Mouse (Mus musculus): ENCODE measurements around the gene Casq2. TPM values are rescaled to one million over a fixed set of nuclear protein-coding genes. Genes with fewer than 3 reads are reported as not detected.

Gene Casq2
- total and polyA plus RNA-seq, 3 experiments: not detected

- no peaks in the 10 kb centered on the region for H3K4me1 ChIP-seq (ENCODE audit: control insufficient read depth in 1 of 2, insufficient read depth in 2 of 2, low read length in 2 of 2)
- no peak overlapping the region for H3K4me3 ChIP-seq (ENCODE audit: control insufficient read depth in 1 of 2, insufficient read depth in 1 of 2, low read depth in 2 of 2, low read length in 2 of 2)
Measured at GRCm38 (mm10) chr3:102067306-102067705, 18.9 kb upstream of the Casq2 start.

GRCm38 (mm10) chr3:102067861-102068260, 18.4 kb upstream of the Casq2 start:
- DNase-seq (ENCODE audit: low read depth, low spot score): no peak
- Histone ChIP-seq H3K36me3 (ENCODE audit: control insufficient read depth in 1 of 2, insufficient read depth in 2 of 2, low read length in 2 of 2) (no peaks in the 10 kb centered on the region), H3K4me1 (ENCODE audit: control insufficient read depth in 1 of 2, insufficient read depth in 2 of 2, low read length in 2 of 2) (no peaks in the 10 kb centered on the region)

More at GRCm38 (mm10) chr3:102067306-102067705, 18.9 kb upstream of the Casq2 start:
- Histone ChIP-seq H3K9me3 (replicated peaks; ENCODE audit: insufficient read depth, low read length) (no peaks in the 10 kb centered on the region), H3K36me3 (ENCODE audit: control insufficient read depth in 1 of 2, insufficient read depth in 2 of 2, low read length in 2 of 2) (no peaks in the 10 kb centered on the region), H3K27me3 (ENCODE audit: control insufficient read depth in 1 of 2, insufficient read depth in 2 of 2, low read length in 2 of 2) (no peaks in the 10 kb centered on the region), H3K9ac (ENCODE audit: control insufficient read depth, low read depth, low read length, poor library complexity, severe bottlenecking) (no peak overlapping the region), H3K27ac (ENCODE audit: control insufficient read depth, low read depth, low read length) (no peak overlapping the region), H3K79me2 (ENCODE audit: control insufficient read depth, insufficient read depth, low read length, poor library complexity) (no peaks in the 10 kb centered on the region)
- no peak for TF ChIP-seq ELF1 (IDR thresholded peaks at IDR 0.05; ENCODE audit: low read depth, low read length)
- TF ChIP-seq CHD2 (IDR thresholded peaks at IDR 0.05; ENCODE audit: low read length): no peak
- no peak for TF ChIP-seq ETS1 (IDR thresholded peaks at IDR 0.05; ENCODE audit: low read depth, low read length)
- TF ChIP-seq MYB (IDR thresholded peaks at IDR 0.05; ENCODE audit: low read depth, low read length): no peak
- no peak for TF ChIP-seq TCF12 (IDR thresholded peaks at IDR 0.05; ENCODE audit: low read depth, low read length)
- no peak for TF ChIP-seq CHD1 (IDR thresholded peaks at IDR 0.05; ENCODE audit: low read depth, low read length)
- TF ChIP-seq UBTF (IDR thresholded peaks at IDR 0.05; ENCODE audit: borderline replicate concordance, insufficient read depth, low read depth, low read length): no peak
- TF ChIP-seq TBP (IDR thresholded peaks at IDR 0.05; ENCODE audit: low read depth, low read length): no peak
- TF ChIP-seq JUND (IDR thresholded peaks at IDR 0.05; ENCODE audit: low read depth, low read length): no peak
- no peak for TF ChIP-seq USF2 (IDR thresholded peaks at IDR 0.05; ENCODE audit: borderline replicate concordance in 1 of 2, insufficient read depth in 1 of 2, low read depth in 1 of 2, low read length in 2 of 2)
- no peak for TF ChIP-seq MAX (IDR thresholded peaks at IDR 0.05; ENCODE audit: low read length)
- TF ChIP-seq SMC3 (IDR thresholded peaks at IDR 0.05; ENCODE audit: low read depth, low read length): no peak
- TF ChIP-seq ZC3H11A (IDR thresholded peaks at IDR 0.05; ENCODE audit: low read depth, low read length): no peak
- no peak for DNase-seq (ENCODE audit: low read depth, low spot score)

More at GRCm38 (mm10) chr3:102067861-102068260, 18.4 kb upstream of the Casq2 start:
- Histone ChIP-seq H3K9ac (ENCODE audit: control insufficient read depth, low read depth, low read length, poor library complexity, severe bottlenecking) (no peak overlapping the region), H3K27me3 (ENCODE audit: control insufficient read depth in 1 of 2, insufficient read depth in 2 of 2, low read length in 2 of 2) (no peaks in the 10 kb centered on the region), H3K79me2 (ENCODE audit: control insufficient read depth, insufficient read depth, low read length, poor library complexity) (no peaks in the 10 kb centered on the region), H3K27ac (ENCODE audit: control insufficient read depth, low read depth, low read length) (no peak overlapping the region), H3K4me3 (ENCODE audit: control insufficient read depth in 1 of 2, insufficient read depth in 1 of 2, low read depth in 2 of 2, low read length in 2 of 2) (no peak overlapping the region), H3K9me3 (replicated peaks; ENCODE audit: insufficient read depth, low read length) (no peaks in the 10 kb centered on the region)
- TF ChIP-seq TBP (IDR thresholded peaks at IDR 0.05; ENCODE audit: low read depth, low read length): no peak
- no peak for TF ChIP-seq POLR2AphosphoS2 (IDR thresholded peaks at IDR 0.05; ENCODE audit: low read length)
- no peak for TF ChIP-seq UBTF (IDR thresholded peaks at IDR 0.05; ENCODE audit: borderline replicate concordance, insufficient read depth, low read depth, low read length)
- no peak for TF ChIP-seq MYB (IDR thresholded peaks at IDR 0.05; ENCODE audit: low read depth, low read length)
- TF ChIP-seq ETS1 (IDR thresholded peaks at IDR 0.05; ENCODE audit: low read depth, low read length): no peak
- no peak for TF ChIP-seq GABPA (IDR thresholded peaks at IDR 0.05; ENCODE audit: low read depth, low read length)
- no peak for TF ChIP-seq ZKSCAN1 (IDR thresholded peaks at IDR 0.05; ENCODE audit: low read depth, low read length)
- no peak for TF ChIP-seq USF2 (IDR thresholded peaks at IDR 0.05; ENCODE audit: borderline replicate concordance in 1 of 2, insufficient read depth in 1 of 2, low read depth in 1 of 2, low read length in 2 of 2)
- no peak for TF ChIP-seq POLR2AphosphoS5 (IDR thresholded peaks at IDR 0.05; ENCODE audit: borderline replicate concordance, low read depth, low read length)
- TF ChIP-seq KAT2A (conservative IDR thresholded peaks at IDR 0.05; ENCODE audit: low read depth, low read length): no peak
- no peak for TF ChIP-seq MXI1 (IDR thresholded peaks at IDR 0.05; ENCODE audit: low read depth, low read length)
- no peak for TF ChIP-seq NELFE (IDR thresholded peaks at IDR 0.05; ENCODE audit: low read depth, low read length)
- no peak for TF ChIP-seq MEF2A (IDR thresholded peaks at IDR 0.05; ENCODE audit: extremely low read depth, insufficient replicate concordance, low read depth, low read length, poor library complexity, severe bottlenecking)
- TF ChIP-seq ZC3H11A (IDR thresholded peaks at IDR 0.05; ENCODE audit: low read depth, low read length): no peak

All from MEL (cell line).